Mouse (Mus musculus): ENCODE measurements around the gene Adgrg3. TPM values are rescaled to one million over a fixed set of nuclear protein-coding genes. Genes with fewer than 3 reads are reported as not detected.

The Adgrg3 gene
- total RNA-seq (2023): 5.5 TPM

GRCm38 (mm10) chr8:95017451-95017850 is at the start of gene Adgrg3:
Adgrg3 (plus strand) TSS chr8:95017692.

DNA sequence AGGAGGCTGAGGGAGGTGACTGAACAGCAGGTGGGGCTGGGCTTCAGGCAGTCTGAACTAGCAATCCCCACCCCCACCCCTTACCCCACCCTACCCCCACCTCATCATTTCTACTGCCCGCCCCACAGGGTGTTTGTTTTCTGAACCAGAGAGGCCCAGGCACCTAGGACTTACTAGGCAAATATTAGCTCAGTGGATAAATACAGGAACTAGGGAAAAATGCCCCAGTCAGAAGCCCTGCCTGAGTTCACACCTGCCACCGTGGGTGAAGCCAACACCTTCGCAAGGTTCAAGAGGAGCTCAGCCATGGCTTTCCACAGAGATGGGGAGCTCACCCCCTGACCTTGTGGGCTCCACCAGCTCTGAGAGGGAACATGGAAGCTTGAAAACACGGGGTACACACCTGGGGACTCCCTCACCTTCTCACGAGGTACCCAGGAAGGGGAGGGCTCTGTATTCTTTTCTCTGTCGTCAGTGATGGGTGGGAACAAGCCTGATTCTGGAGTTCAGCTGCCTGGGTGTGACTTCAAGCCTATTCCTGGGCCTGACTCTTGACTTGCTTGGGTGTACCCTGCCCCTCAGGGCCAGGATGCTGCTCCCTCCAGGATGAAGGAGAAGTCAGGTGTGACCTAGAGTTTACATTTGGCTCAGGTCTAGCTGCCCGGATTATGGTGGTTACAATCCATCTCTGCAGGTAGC is 42.9 kb upstream of the Adgrg3 start, which contains the start of gene Adgrg1:
Gene Adgrg1 (plus strand): TSS at position 285 of the 699 bp plus-strand sequence.

DNA sequence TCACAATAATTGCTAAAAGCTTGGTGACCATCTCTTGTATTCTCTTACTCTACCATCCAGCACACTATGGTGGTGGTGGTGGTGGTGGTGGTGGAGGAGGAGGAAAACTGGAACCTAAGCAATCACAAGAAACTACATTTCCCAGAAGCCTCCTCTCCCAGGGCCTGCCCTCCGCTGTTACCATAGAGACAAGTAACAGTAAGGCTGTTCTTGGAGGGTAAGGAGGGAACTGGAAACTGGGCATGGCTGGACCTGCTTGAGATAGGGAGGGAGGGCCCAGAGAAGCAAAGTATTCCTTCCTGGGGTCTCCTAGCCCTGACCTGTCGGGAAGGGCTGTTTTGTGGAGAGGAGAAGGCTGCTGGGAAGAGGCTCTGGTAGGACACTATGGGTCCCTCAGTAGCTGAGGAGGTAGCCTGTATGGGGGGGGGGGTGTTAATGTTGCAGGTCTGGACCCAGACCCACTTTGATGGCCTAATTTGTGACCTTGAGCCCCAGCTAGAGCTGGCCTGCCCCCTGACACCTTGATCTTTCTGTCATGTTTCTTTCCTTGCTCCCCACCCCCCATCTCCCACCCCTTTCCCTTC is 37.5 kb downstream of the Adgrg3 start, which contains the start of gene Drc7:
Gene Drc7 (plus strand): TSS at position 177 of the 584 bp plus-strand sequence.

DNA sequence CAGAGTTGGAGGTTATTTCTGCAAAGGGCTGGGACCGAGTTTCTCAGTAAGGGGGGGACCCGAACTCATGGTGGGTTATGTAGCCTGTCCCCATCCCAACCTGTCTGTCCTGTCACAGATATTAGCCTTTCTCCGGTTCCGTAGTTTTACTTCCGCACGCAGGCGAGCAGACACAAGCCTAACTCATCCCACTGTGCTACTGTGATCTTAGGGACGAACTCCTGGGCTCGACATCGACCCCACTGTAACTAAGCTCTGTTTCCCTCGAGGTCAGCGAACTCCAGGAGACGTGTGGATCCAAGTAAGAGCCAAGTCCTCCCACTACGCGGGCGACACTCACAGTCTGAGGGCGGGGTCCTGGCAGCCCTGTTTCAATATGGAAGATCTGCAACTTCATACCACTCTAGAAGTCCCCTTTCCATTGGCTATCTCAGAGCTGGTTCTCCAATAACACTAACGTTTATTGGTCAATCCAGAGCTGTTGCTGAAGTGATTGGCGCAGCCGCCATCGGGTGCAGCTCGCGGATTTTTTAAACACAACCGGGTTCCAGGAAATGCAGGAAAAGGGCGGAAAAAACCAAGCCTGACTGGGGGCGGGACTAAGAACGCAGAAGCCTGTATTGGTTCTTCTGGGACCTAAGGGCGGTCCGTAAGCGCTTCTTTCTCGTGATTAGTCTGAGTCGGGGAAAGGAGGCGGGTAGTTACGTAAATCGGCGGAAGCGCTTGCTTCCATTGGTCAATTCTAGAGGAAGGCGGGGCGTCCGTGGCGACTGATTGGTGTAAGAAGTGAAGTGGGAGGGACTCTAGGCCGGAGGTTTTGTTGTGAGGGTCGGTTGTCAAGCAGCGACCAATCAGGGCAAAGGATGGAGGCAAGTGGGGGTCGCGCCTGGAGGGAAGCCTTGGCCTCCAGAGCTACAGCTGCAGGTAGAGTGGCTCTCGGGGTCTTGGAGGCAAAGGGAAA is 63.2 kb downstream of the Adgrg3 start, which contains the start of gene Katnb1:
Gene Katnb1 (plus strand): TSS at position 806 of the 961 bp plus-strand sequence.

Other genes starting within 250 kb of the Adgrg3 start
- gene Cx3cl1, start 245.7 kb upstream of the Adgrg3 start, total RNA-seq (2023): not detected
- not detected for gene Ccl17, start 207.2 kb upstream of the Adgrg3 start, total RNA-seq (2023)
- 36.1 TPM for gene Coq9, start 179.4 kb upstream of the Adgrg3 start, total RNA-seq (2023)
- gene Ciapin1, start 179.3 kb upstream of the Adgrg3 start, total RNA-seq (2023): 50.1 TPM
- 56.7 TPM for gene Polr2c, start 160.2 kb upstream of the Adgrg3 start, total RNA-seq (2023)
- gene Dok4, start 141.4 kb upstream of the Adgrg3 start, total RNA-seq (2023): 1.5 TPM
- 1.6 TPM for gene Ccdc102a, start 99.6 kb upstream of the Adgrg3 start, total RNA-seq (2023)
- 1.9 TPM for gene Adgrg5, start 94.0 kb upstream of the Adgrg3 start, total RNA-seq (2023)
- 4.4 TPM for gene Adgrg1, start 42.9 kb upstream of the Adgrg3 start, total RNA-seq (2023)
- not detected for gene Drc7, start 37.4 kb downstream of the Adgrg3 start, total RNA-seq (2023)
- 10.6 TPM for gene Katnb1, start 63.5 kb downstream of the Adgrg3 start, total RNA-seq (2023)
- 7.6 TPM for gene Kifc3, start 185.1 kb downstream of the Adgrg3 start, total RNA-seq (2023)

Data from CD4-positive naive resting alpha-beta T cell, adult 76 days (primary cell).